Mouse (Mus musculus) thymus, adult 2 months (tissue): Measurements from ENCODE around the gene Prim2.

Source experiments
- CTCF ChIP-seq: fragments of 200-500 bp; IDR thresholded peaks from 2 replicates; pipeline ENCODE4 v1.5.1; 2012; ENCODE audit warnings: mild to moderate bottlenecking, control low read depth, low read length, moderate library complexity, borderline replicate concordance; ENCODE audit not compliant: control insufficient read depth, poor library complexity, insufficient read depth; ENCODE audit errors: extremely low read depth
- POLR2A ChIP-seq: fragments of 200-500 bp; IDR thresholded peaks from 2 replicates; pipeline ENCODE4 v1.6.1; 2012; ENCODE audit warnings: mild to moderate bottlenecking, low read length, control low read depth, moderate library complexity; ENCODE audit not compliant: control insufficient read depth, poor library complexity, insufficient read depth; ENCODE audit errors: extremely low read depth

GRCm38 (mm10) chr1:33578593-33578992 is 91.0 kb downstream of the Prim2 start:
- TF ChIP-seq CTCF = no peak
- TF ChIP-seq POLR2A = no peak
